Mouse (Mus musculus) liver, adult 2 months (tissue): ENCODE data around the gene Olfr247. TPM values are rescaled to one million over a fixed set of nuclear protein-coding genes. Genes with fewer than 3 reads are reported as not detected.

Experiments
- DNase-seq: peaks from one replicate; pipeline ENCODE4 v3.0.0-alpha.2; 2011; ENCODE audit warnings: low read depth, low spot score; ENCODE audit errors: extremely low read depth
- H3K27ac ChIP-seq: fragments of 200-500 bp; replicated peaks from 2 replicates; pipeline ENCODE4 v1.5.1; 2012; ENCODE audit warnings: low read depth, mild to moderate bottlenecking, control low read depth, inconsistent platforms, low read length; ENCODE audit not compliant: insufficient read depth
- H3K27me3 ChIP-seq: fragments of 200-500 bp; 2 replicates; pipeline ENCODE4 v1.6.1; 2012; ENCODE audit warnings: mild to moderate bottlenecking, moderate library complexity, low read length, inconsistent platforms; ENCODE audit not compliant: control insufficient read depth, insufficient read depth
- H3K36me3 ChIP-seq: fragments of 200-500 bp; 2 replicates; pipeline ENCODE4 v1.6.1; 2012; ENCODE audit warnings: low read length, inconsistent platforms; ENCODE audit not compliant: control insufficient read depth, insufficient read depth
- H3K4me1 ChIP-seq: fragments of 200-500 bp; 2 replicates; pipeline ENCODE4 v1.6.1; 2011; ENCODE audit warnings: low read length; ENCODE audit not compliant: control insufficient read depth, insufficient read depth
- H3K4me3 ChIP-seq: fragments of 200-500 bp; 2 replicates; pipeline ENCODE4 v1.5.1; 2011; ENCODE audit warnings: low read depth, mild to moderate bottlenecking, control low read depth, low read length, moderate library complexity; ENCODE audit not compliant: insufficient read depth
- H3K79me2 ChIP-seq: fragments of 200-500 bp; 2 replicates; pipeline ENCODE4 v1.6.1; 2012; ENCODE audit warnings: inconsistent platforms, mild to moderate bottlenecking, low read length, moderate library complexity; ENCODE audit not compliant: control insufficient read depth, insufficient read depth
- H3K9ac ChIP-seq: fragments of 200-500 bp; 2 replicates; pipeline ENCODE4 v1.6.1; 2012; ENCODE audit warnings: low read depth, mild to moderate bottlenecking, control low read depth, inconsistent platforms, low read length
- CTCF ChIP-seq: fragments of 200-500 bp; IDR thresholded peaks from 2 replicates; pipeline ENCODE4 v1.5.1; 2011; ENCODE audit warnings: low read depth, low read length, control low read depth
- POLR2A ChIP-seq: fragments of 200-500 bp; IDR thresholded peaks from 2 replicates; pipeline ENCODE4 v1.6.1; 2011; ENCODE audit warnings: low read length, control low read depth; ENCODE audit not compliant: insufficient read depth; ENCODE audit errors: extremely low read depth
- WGBS: fragments of 180-500 bp; shearing (Covaris S2); methylation state at CpG from one replicate; pipeline ENCODE4 v1.1.7; 2018; 5-methylcytosine and 5-hydroxymethylcytosine counted together
- polyA plus RNA-seq: library from polyadenylated mRNA; depleted of rRNA; stranded (reverse); fragments of >200 nt; gene quantifications from 2 replicates; pipeline ENCODE4 v1.2.3, GENCODE M21; 2012; rRNA removed
- total RNA-seq: library from RNA; depleted of rRNA; stranded (reverse); fragments of >200 nt; gene quantifications from 2 replicates; pipeline ENCODE4 v1.2.3, GENCODE M21; 2014; rRNA removed

The Olfr247 gene
- total and polyA plus RNA-seq, 2 experiments, result not detected

DNA sequence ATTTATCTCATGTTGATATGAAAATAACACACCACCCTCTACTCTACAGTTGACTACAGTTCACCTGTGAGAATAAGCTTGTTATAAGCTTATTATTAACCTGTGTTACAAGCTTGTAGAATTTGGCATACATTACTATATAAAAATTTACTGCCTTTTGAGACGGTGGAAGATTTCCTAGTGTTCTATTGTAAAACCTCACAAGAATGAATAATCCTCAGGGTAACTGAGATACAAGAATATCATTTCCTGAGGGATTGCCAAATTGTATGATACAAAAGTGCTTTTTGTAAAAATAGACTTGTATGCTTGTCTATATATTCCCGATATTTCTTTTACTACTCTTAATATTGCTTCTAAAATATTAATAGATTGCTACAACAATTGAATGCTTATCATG, 26.9 kb downstream of the Olfr247 start, which contains the start of gene Olfr818:
Gene Olfr818, minus strand, starts transcription at position 101 of the 400 bp plus-strand sequence.
- H3K79me2 ChIP-seq, result no peaks in the 10 kb centered on the region
- no peak within 1 kb of the TSS for H3K9ac ChIP-seq
- WGBS, result 89% methylated on average over 2 of the region's 2 CpGs

More for the DNA sequence above, 26.9 kb downstream of the Olfr247 start, which contains the start of gene Olfr818:
- DNase-seq, result no peak
- TF ChIP-seq POLR2A (no peak), CTCF (no peak)
- H3K4me3 ChIP-seq, result no peak within 1 kb of the TSS
- no peaks in the 10 kb centered on the region for H3K4me1 ChIP-seq
- no peaks in the 10 kb centered on the region for H3K36me3 ChIP-seq
- no peak within 1 kb of the TSS for H3K27ac ChIP-seq
- H3K27me3 ChIP-seq, result no peaks in the 10 kb centered on the region

Other genes with a start within 250 kb of the Olfr247 start
- gene Olfr805, start 246.8 kb downstream of the Olfr247 start, total RNA-seq, result not detected in 2 replicates
- not detected in 2 replicates for gene Olfr805, start 246.8 kb downstream of the Olfr247 start, polyA plus RNA-seq
- gene Olfr806, start 234.2 kb downstream of the Olfr247 start, total RNA-seq, result not detected in 2 replicates
- not detected in 2 replicates for gene Olfr806, start 234.2 kb downstream of the Olfr247 start, polyA plus RNA-seq
- not detected in 2 replicates for gene Olfr807, start 218.3 kb downstream of the Olfr247 start, total RNA-seq
- not detected in 2 replicates for gene Olfr807, start 218.3 kb downstream of the Olfr247 start, polyA plus RNA-seq
- not detected in 2 replicates for gene Olfr808, start 210.7 kb downstream of the Olfr247 start, total RNA-seq
- not detected in 2 replicates for gene Olfr808, start 210.7 kb downstream of the Olfr247 start, polyA plus RNA-seq
- gene Olfr809, start 201.5 kb downstream of the Olfr247 start, total RNA-seq, result not detected in 2 replicates
- not detected in 2 replicates for gene Olfr809, start 201.5 kb downstream of the Olfr247 start, polyA plus RNA-seq
- gene Olfr810, start 181.2 kb downstream of the Olfr247 start, total RNA-seq, result not detected in 2 replicates
- not detected in 2 replicates for gene Olfr810, start 181.2 kb downstream of the Olfr247 start, polyA plus RNA-seq
- gene Olfr811, start 171.7 kb downstream of the Olfr247 start, total RNA-seq, result not detected in 2 replicates
- not detected in 2 replicates for gene Olfr811, start 171.7 kb downstream of the Olfr247 start, polyA plus RNA-seq
- gene Olfr812, start 130.0 kb downstream of the Olfr247 start, total RNA-seq, result not detected in 2 replicates
- gene Olfr812, start 130.0 kb downstream of the Olfr247 start, polyA plus RNA-seq, result not detected in 2 replicates
- gene Olfr813, start 120.8 kb downstream of the Olfr247 start, total RNA-seq, result not detected in 2 replicates
- not detected in 2 replicates for gene Olfr813, start 120.8 kb downstream of the Olfr247 start, polyA plus RNA-seq
- gene Olfr814, start 96.3 kb downstream of the Olfr247 start, total RNA-seq, result not detected in 2 replicates
- gene Olfr814, start 96.3 kb downstream of the Olfr247 start, polyA plus RNA-seq, result not detected in 2 replicates
- gene Olfr815, start 70.3 kb downstream of the Olfr247 start, total RNA-seq, result 0.13 TPM in 1 of 2 replicates, not detected in the other
- not detected in 2 replicates for gene Olfr815, start 70.3 kb downstream of the Olfr247 start, polyA plus RNA-seq
- not detected in 2 replicates for gene Olfr816, start 60.5 kb downstream of the Olfr247 start, total RNA-seq
- not detected in 2 replicates for gene Olfr816, start 60.5 kb downstream of the Olfr247 start, polyA plus RNA-seq
- gene Olfr818, start 27.0 kb downstream of the Olfr247 start, total RNA-seq, result not detected in 2 replicates
- not detected in 2 replicates for gene Olfr818, start 27.0 kb downstream of the Olfr247 start, polyA plus RNA-seq
- not detected in 2 replicates for gene Olfr819, start 8.9 kb downstream of the Olfr247 start, total RNA-seq
- gene Olfr819, start 8.9 kb downstream of the Olfr247 start, polyA plus RNA-seq, result not detected in 2 replicates
- gene Gm10310, start 8.9 kb upstream of the Olfr247 start, total RNA-seq, result not detected in 2 replicates
- not detected in 2 replicates for gene Gm10310, start 8.9 kb upstream of the Olfr247 start, polyA plus RNA-seq
- gene Olfr820, start 36.5 kb upstream of the Olfr247 start, total RNA-seq, result not detected in 2 replicates
- gene Olfr820, start 36.5 kb upstream of the Olfr247 start, polyA plus RNA-seq, result not detected in 2 replicates
- not detected in 2 replicates for gene Olfr821, start 54.2 kb upstream of the Olfr247 start, total RNA-seq
- not detected in 2 replicates for gene Olfr821, start 54.2 kb upstream of the Olfr247 start, polyA plus RNA-seq
- not detected in 2 replicates for gene Olfr822, start 95.1 kb upstream of the Olfr247 start, total RNA-seq
- not detected in 2 replicates for gene Olfr822, start 95.1 kb upstream of the Olfr247 start, polyA plus RNA-seq
- gene Olfr823, start 139.2 kb upstream of the Olfr247 start, total RNA-seq, result not detected in 2 replicates
- gene Olfr823, start 139.2 kb upstream of the Olfr247 start, polyA plus RNA-seq, result not detected in 2 replicates
- not detected in 2 replicates for gene Olfr824, start 153.9 kb upstream of the Olfr247 start, total RNA-seq
- not detected in 2 replicates for gene Olfr824, start 153.9 kb upstream of the Olfr247 start, polyA plus RNA-seq
- gene Olfr825, start 190.6 kb upstream of the Olfr247 start, total RNA-seq, result not detected in 2 replicates
- gene Olfr825, start 190.6 kb upstream of the Olfr247 start, polyA plus RNA-seq, result not detected in 2 replicates
- gene Olfr826, start 208.0 kb upstream of the Olfr247 start, total RNA-seq, result not detected in 2 replicates
- gene Olfr826, start 208.0 kb upstream of the Olfr247 start, polyA plus RNA-seq, result not detected in 2 replicates
- gene Olfr827, start 238.3 kb upstream of the Olfr247 start, total RNA-seq, result not detected in 2 replicates
- gene Olfr827, start 238.3 kb upstream of the Olfr247 start, polyA plus RNA-seq, result not detected in 2 replicates